Mouse (Mus musculus) heart, postnatal 0 days (tissue): Measurements from ENCODE around the gene Chic2. TPM values are rescaled to one million over a fixed set of nuclear protein-coding genes. Genes with fewer than 3 reads are reported as not detected.

Experiments
- ATAC-seq: fragments of 200-750 bp; cut with Nextera tagmentation; 2 replicates; pipeline ENCODE4 v1.8.0; 2017; ENCODE audit warnings: low read depth, moderate number of reproducible peaks, moderate library complexity; ENCODE audit not compliant: insufficient read depth
- DNase-seq: peaks from one replicate; pipeline ENCODE4 v3.0.0-alpha.2; 2016; ENCODE audit warnings: low spot score
- H3K27ac ChIP-seq: fragments of 300-500 bp; sonication (generic); 2 replicates; pipeline ENCODE4 v1.5.1; 2014; ENCODE audit warnings: low read depth, mild to moderate bottlenecking
- H3K27me3 ChIP-seq: fragments of 300-500 bp; sonication (generic); 2 replicates; pipeline ENCODE4 v1.6.1; 2014; ENCODE audit warnings: low read length, mixed read lengths; ENCODE audit not compliant: control insufficient read depth, insufficient read depth
- H3K36me3 ChIP-seq: fragments of 300-500 bp; sonication (generic); replicated peaks from 2 replicates; pipeline ENCODE4 v1.6.1; 2014; ENCODE audit warnings: low read length, mixed read lengths; ENCODE audit not compliant: control insufficient read depth, insufficient read depth
- H3K4me1 ChIP-seq: fragments of 300-500 bp; sonication (generic); 2 replicates; pipeline ENCODE4 v1.6.1; 2014; ENCODE audit warnings: antibody characterized with exemption; ENCODE audit not compliant: control insufficient read depth, insufficient read depth
- H3K4me2 ChIP-seq: fragments of 300-500 bp; sonication (generic); 2 replicates; pipeline ENCODE4 v1.6.1; 2014; ENCODE audit warnings: low read depth, mild to moderate bottlenecking, low read length, moderate library complexity
- H3K4me3 ChIP-seq: fragments of 300-500 bp; sonication (generic); 2 replicates; pipeline ENCODE4 v1.5.1; 2014; ENCODE audit warnings: low read depth, low read length
- H3K9ac ChIP-seq: fragments of 300-500 bp; sonication (generic); replicated peaks from 2 replicates; pipeline ENCODE4 v1.6.1; 2014; ENCODE audit warnings: low read depth, low read length, mixed read lengths
- H3K9me3 ChIP-seq: fragments of 300-500 bp; sonication (generic); replicated peaks from 2 replicates; pipeline ENCODE4 v1.6.1; 2016; ENCODE audit warnings: low read length; ENCODE audit not compliant: control insufficient read depth
- CTCF ChIP-seq: IDR thresholded peaks from 2 replicates; pipeline ENCODE4 v1.5.1; 2016; ENCODE audit warnings: antibody characterized with exemption, control low read depth, low read depth
- EP300 ChIP-seq: IDR thresholded peaks from 2 replicates; pipeline ENCODE4 v1.6.1; 2016; ENCODE audit warnings: antibody characterized with exemption, low read depth
- WGBS: fragments of 180-500 bp; shearing (Covaris S2); extraction: QIAGEN DNeasy Blood & Tissue Kit; methylation state at CpG from one replicate; pipeline ENCODE4 v1.1.7; 2014; 5-methylcytosine and 5-hydroxymethylcytosine counted together
- polyA plus RNA-seq: library from polyadenylated mRNA; unstranded; fragments of >200 nt; fragmentation: Nextera tagmentation; extraction: Ambion mirVana; gene quantifications from 2 replicates; pipeline ENCODE4 v1.2.1, GENCODE M21; 2015
- total RNA-seq: library from RNA; depleted of rRNA; stranded (reverse); fragments of >200 nt; gene quantifications from 2 replicates; pipeline ENCODE4 v1.2.3, GENCODE M21; 2014; ENCODE audit warnings: low replicate concordance

The Chic2 gene
- total and polyA plus RNA-seq, 2 experiments from 2014 or later: 27.4 to 28.5 TPM

DNA sequence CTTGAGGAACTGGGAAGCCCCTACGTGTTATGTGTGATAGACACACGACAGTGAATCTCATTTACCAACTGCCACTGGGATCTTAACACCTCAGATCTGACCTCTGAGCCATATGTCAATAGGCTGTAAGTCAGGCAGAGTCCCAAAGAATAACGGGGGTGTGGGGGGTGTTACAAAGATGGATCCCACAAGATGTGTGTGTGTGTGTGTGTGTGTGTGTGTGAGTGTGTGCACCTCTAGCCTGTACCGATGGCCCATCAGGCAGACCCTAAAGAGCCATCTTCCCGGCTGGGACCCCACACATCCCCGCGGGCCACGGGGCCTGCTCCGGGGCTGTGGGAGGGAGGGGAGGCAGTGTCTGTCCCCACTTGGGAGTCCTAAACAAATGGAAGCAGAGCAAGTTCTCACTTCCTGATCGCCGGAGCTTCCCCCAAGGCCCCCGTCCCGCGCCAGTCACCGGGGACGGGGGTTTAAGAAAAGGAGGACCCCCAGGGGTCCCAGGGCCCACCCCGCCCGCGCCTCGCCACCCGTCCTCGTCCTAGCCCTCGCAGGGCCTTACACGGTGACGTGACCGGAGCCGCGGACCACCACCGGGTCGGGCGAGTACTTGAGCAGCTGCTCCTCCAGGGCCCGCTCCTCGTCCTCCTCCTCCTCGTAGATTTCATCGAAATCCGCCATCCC, 813 bp downstream of the Chic2 start:
- ATAC-seq: peak; percentile 56
- H3K9ac ChIP-seq: peak overlapping the region; percentile 99
- H3K4me1 ChIP-seq: peaks cover 13% of the 10 kb centered on the region
- H3K36me3 ChIP-seq: no peaks in the 10 kb centered on the region
- under 1% methylated on average over 36 of the region's 36 CpGs for WGBS
- H3K27ac ChIP-seq: peak overlapping the region; percentile 95
- DNase-seq: no peak
- H3K9me3 ChIP-seq: 0 out of 2 replicates have a peak, but pooled peaks cover 4% of the 10 kb centered on the region
- TF ChIP-seq CTCF: no peak
- no peak for TF ChIP-seq EP300
- H3K4me2 ChIP-seq: peak overlapping the region; percentile 81
- H3K27me3 ChIP-seq: no peaks in the 10 kb centered on the region
- peak overlapping the region; percentile 98 for H3K4me3 ChIP-seq

DNA sequence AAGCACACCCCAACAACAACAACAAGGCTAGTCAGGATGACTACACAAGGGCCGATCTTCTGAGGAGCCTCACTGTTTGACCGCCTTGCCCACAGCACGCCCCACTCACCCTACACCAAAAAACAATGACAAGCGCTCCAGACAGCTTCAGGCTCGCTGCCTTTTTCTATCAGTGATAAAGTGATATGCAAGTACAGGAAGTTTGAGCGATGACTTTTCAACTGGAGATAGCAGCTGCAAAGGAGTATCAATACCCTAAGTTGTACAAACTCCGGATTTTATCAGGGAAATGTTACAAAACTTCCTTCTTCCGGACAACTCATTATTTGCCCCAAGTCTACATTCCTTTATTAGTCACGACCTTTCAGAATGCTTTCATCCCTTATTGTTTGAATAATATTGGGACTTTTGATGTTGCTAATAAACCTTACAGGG, 1.5 kb downstream of the Chic2 start:
- peak overlapping the region; percentile 95; the same call in 1 of the 2 replicates for H3K27ac ChIP-seq
- 13% methylated on average over 9 of the region's 9 CpGs for WGBS
- DNase-seq: no peak

DNA sequence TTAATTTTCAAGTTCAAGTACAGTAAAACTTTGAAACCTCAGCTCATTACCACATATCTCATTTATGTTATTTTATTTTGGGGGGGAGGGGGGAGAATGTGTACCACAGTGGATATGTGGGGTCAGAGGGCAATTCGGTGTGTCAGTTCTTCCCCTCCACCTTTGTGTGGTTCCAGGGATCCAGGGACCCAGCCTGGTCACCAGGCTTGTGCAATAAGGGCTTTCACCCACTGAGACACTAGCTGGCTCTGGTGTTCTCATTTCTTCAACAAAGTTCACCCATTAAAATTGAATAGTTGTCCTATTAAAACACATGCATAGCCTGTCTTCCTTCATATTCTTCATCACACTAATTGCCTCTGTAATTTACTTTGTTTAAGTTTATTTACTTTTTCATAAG, 5.3 kb downstream of the Chic2 start:
- 82% methylated on average over 1 of the region's 1 CpGs for WGBS

More for the DNA sequence above, 1.5 kb downstream of the Chic2 start:
- H3K4me3 ChIP-seq: peak overlapping the region; percentile 98
- H3K4me2 ChIP-seq: peak overlapping the region; percentile 81
- no peak for ATAC-seq
- H3K36me3 ChIP-seq: no peaks in the 10 kb centered on the region
- H3K27me3 ChIP-seq: no peaks in the 10 kb centered on the region
- TF ChIP-seq EP300 (no peak), CTCF (no peak)
- 0 out of 2 replicates have a peak, but pooled peaks cover 4% of the 10 kb centered on the region for H3K9me3 ChIP-seq
- H3K4me1 ChIP-seq: peaks cover 13% of the 10 kb centered on the region
- peak overlapping the region; percentile 99 for H3K9ac ChIP-seq

DNA sequence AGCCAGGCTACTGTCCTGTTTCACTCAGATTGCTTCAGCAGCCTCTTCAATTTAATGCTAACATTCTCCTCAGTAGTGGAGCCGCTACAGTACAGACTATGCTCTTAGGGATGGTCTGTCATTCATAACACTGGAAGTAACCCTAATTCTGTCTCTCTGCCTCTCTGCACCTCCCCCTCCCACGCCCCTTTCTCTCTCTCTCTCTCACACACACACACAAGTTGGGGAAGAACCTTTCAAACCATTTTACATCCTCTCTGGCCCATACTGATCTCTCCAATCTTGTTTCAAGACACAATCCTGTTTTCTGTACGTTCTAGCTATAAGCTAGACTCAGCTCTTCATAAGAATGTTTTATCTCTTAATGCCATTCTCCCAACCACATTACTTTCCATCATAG, 9.1 kb downstream of the Chic2 start:
- H3K4me2 ChIP-seq: no peak overlapping the region
- H3K27ac ChIP-seq: no peak overlapping the region
- TF ChIP-seq CTCF: no peak
- no peak for TF ChIP-seq EP300
- 0 out of 2 replicates have a peak, but pooled peaks cover 4% of the 10 kb centered on the region for H3K36me3 ChIP-seq
- H3K9ac ChIP-seq: no peak overlapping the region
- 77% methylated on average over 3 of the region's 3 CpGs for WGBS
- H3K9me3 ChIP-seq: no peaks in the 10 kb centered on the region
- 0 out of 2 replicates have a peak, but pooled peaks cover 7% of the 10 kb centered on the region for H3K4me1 ChIP-seq
- no peak for DNase-seq
- no peak for ATAC-seq
- no peak overlapping the region for H3K4me3 ChIP-seq
- no peaks in the 10 kb centered on the region for H3K27me3 ChIP-seq

More for the DNA sequence above, 5.3 kb downstream of the Chic2 start:
- TF ChIP-seq EP300 (no peak), CTCF (no peak)
- H3K4me3 ChIP-seq: no peak overlapping the region
- H3K27me3 ChIP-seq: no peaks in the 10 kb centered on the region
- 0 out of 2 replicates have a peak, but pooled peaks cover 4% of the 10 kb centered on the region for H3K36me3 ChIP-seq
- no peak overlapping the region for H3K27ac ChIP-seq
- peaks cover 13% of the 10 kb centered on the region for H3K4me1 ChIP-seq
- 0 out of 2 replicates have a peak, but pooled peaks cover 4% of the 10 kb centered on the region for H3K9me3 ChIP-seq
- no peak overlapping the region for H3K4me2 ChIP-seq
- H3K9ac ChIP-seq: no peak overlapping the region
- DNase-seq: no peak
- ATAC-seq: no peak

DNA sequence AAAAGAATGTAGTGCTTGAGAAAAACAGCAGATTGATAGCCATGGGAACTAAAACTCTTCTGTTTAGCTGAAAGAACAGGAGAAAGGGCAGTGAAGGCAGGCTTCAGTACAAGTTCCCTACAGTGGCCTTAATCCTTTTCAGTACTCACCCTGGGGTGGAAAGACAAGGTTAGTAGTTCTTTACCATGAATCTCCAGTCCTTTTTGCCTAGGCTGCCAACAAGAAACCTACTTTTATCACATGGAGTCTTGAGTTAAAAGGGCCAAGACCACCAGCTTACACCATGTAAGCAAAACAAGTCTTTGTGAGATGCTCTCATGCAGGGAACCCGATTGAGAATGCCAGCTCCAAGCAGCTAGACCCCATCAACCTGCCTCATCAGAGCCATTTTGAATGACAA, 29.8 kb downstream of the Chic2 start:
- no peaks in the 10 kb centered on the region for H3K9me3 ChIP-seq
- TF ChIP-seq EP300 (no peak), CTCF (no peak)
- H3K4me1 ChIP-seq: no peaks in the 10 kb centered on the region
- H3K4me3 ChIP-seq: no peak overlapping the region
- H3K27me3 ChIP-seq: no peaks in the 10 kb centered on the region
- ATAC-seq (no peak), DNase-seq (no peak)
- H3K36me3 ChIP-seq: peaks cover 8% of the 10 kb centered on the region; the same call in 1 of the 2 replicates
- H3K9ac ChIP-seq: no peak overlapping the region
- no peak overlapping the region for H3K4me2 ChIP-seq
- 81% methylated on average over 1 of the region's 1 CpGs for WGBS
- no peak overlapping the region for H3K27ac ChIP-seq
